Mouse (Mus musculus) testis, adult 2 months (tissue): ENCODE data around the gene Foxo3. TPM values are rescaled to one million over a fixed set of nuclear protein-coding genes. Genes with fewer than 3 reads are reported as not detected.

Experiments
- H3K27ac ChIP-seq: fragments of 200-500 bp; 2 replicates; pipeline ENCODE4 v1.5.1; 2012; ENCODE audit warnings: low read depth, low read length; ENCODE audit not compliant: control insufficient read depth, insufficient read depth
- H3K27me3 ChIP-seq: fragments of 200-500 bp; 2 replicates; pipeline ENCODE4 v1.6.1; 2012; ENCODE audit warnings: mild to moderate bottlenecking, low read length, moderate library complexity; ENCODE audit not compliant: control insufficient read depth, insufficient read depth
- H3K36me3 ChIP-seq: fragments of 200-500 bp; 2 replicates; pipeline ENCODE4 v1.6.1; 2012; ENCODE audit warnings: mild to moderate bottlenecking, low read length; ENCODE audit not compliant: control insufficient read depth, insufficient read depth
- H3K4me1 ChIP-seq: fragments of 200-500 bp; 2 replicates; pipeline ENCODE4 v1.6.1; 2012; ENCODE audit warnings: low read length; ENCODE audit not compliant: control insufficient read depth, insufficient read depth
- H3K4me3 ChIP-seq: fragments of 200-500 bp; 2 replicates; pipeline ENCODE4 v1.5.1; 2012; ENCODE audit warnings: low read depth, mild to moderate bottlenecking, low read length, moderate library complexity, mixed read lengths; ENCODE audit not compliant: control insufficient read depth
- CTCF ChIP-seq: fragments of 200-500 bp; IDR thresholded peaks from 2 replicates; pipeline ENCODE4 v1.5.1; 2012; ENCODE audit warnings: low read depth, mild to moderate bottlenecking, inconsistent platforms, low read length, moderate library complexity; ENCODE audit not compliant: control insufficient read depth, insufficient read depth, insufficient replicate concordance
- POLR2A ChIP-seq: fragments of 200-500 bp; IDR thresholded peaks from 2 replicates; pipeline ENCODE4 v1.6.1; 2012; ENCODE audit warnings: low read depth, mild to moderate bottlenecking, inconsistent platforms, low read length, moderate library complexity; ENCODE audit not compliant: control insufficient read depth
- polyA plus RNA-seq: library from polyadenylated mRNA; depleted of rRNA; stranded (reverse); fragments of >200 nt; gene quantifications from 2 replicates; pipeline ENCODE4 v1.2.3, GENCODE M21; 2012

The Foxo3 gene
- polyA plus RNA-seq, 1 experiment: 9.8 TPM

- no peak overlapping the region for H3K4me3 ChIP-seq
- no peaks in the 10 kb centered on the region for H3K36me3 ChIP-seq
- H3K27ac ChIP-seq: no peak overlapping the region
- TF ChIP-seq POLR2A (no peak), CTCF (no peak)
- H3K4me1 ChIP-seq: peaks cover 5% of the 10 kb centered on the region
- H3K27me3 ChIP-seq: no peaks in the 10 kb centered on the region
These were observed 73.0 kb downstream of the Foxo3 start for GRCm38 (mm10) chr10:42203321-42204155.

- Histone ChIP-seq H3K36me3 (no peaks in the 10 kb centered on the region), H3K4me3 (no peak overlapping the region), H3K4me1 (peaks cover 5% of the 10 kb centered on the region), H3K27me3 (no peaks in the 10 kb centered on the region), H3K27ac (no peak overlapping the region)
- no peak for TF ChIP-seq CTCF
These were observed 74.0 kb downstream of the Foxo3 start for GRCm38 (mm10) chr10:42202561-42202960.

DNA sequence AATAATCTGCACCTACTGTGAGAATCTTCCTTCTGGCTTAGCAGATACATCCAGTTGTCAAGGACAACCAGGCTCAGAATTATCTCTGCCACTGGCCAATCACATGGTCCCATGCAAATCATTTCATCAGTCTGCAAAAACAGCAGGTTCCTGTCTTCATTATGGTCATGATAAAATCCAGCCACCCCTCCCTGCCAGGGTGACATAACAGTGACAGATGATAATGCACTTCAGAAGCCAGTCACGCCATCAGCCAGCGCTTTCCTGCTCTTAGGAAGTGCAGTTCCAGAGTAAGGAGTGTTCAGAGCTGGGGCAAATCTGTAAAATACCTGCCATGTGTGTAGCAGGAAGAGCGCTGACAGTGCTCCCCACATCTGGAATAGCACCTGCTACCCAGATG is 77.1 kb downstream of the Foxo3 start:
- H3K27me3 ChIP-seq: no peaks in the 10 kb centered on the region
- TF ChIP-seq POLR2A: no peak
- H3K4me3 ChIP-seq: no peak overlapping the region
- H3K4me1 ChIP-seq: peaks cover 2% of the 10 kb centered on the region
- no peaks in the 10 kb centered on the region for H3K36me3 ChIP-seq
- H3K27ac ChIP-seq: no peak overlapping the region

DNA sequence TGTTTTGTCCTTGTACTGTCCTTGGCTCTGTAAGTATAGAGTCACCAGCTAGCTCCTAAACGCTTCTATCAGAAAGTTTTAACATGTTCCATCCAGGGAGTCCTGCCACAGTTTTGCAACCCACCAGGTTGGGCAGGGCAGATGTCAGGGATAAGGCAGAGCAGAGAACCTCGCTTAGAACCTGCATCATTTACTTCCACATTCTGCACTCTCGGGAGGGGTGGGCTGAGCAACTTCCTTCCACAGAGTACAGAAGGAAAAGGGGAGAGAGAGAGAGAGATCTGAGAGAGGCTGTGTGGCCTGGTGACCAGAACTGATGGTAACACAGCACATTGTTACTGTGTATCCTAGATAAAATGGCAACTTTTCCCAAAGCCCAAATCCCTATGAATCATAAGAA is 77.9 kb downstream of the Foxo3 start:
- H3K4me1 ChIP-seq: no peaks in the 10 kb centered on the region; the same call in none of the 2 replicates
- no peak overlapping the region for H3K27ac ChIP-seq
- H3K36me3 ChIP-seq: no peaks in the 10 kb centered on the region
- no peaks in the 10 kb centered on the region for H3K27me3 ChIP-seq
- TF ChIP-seq CTCF (no peak), POLR2A (no peak)
- H3K4me3 ChIP-seq: no peak overlapping the region

DNA sequence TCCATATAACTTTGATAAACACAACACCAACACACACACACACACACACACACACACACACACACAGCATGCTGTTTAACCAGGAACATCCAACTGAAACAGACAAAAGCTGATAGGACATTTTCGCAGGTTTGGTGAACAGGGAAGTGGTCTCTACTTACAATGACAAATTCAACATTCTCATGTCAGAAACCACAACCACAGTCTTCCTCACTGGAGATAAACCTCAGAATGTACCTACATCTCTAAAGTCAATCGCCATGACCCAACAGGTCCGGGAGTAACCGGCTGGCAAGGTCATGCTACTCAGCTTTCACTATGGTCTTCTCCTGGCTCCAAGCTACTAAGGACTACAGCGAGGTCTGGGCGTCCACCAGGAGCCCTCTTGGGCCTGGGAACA is 81.8 kb downstream of the Foxo3 start:
- H3K27me3 ChIP-seq: no peaks in the 10 kb centered on the region

GRCm38 (mm10) chr10:42193981-42194380 is 82.6 kb downstream of the Foxo3 start:
- peaks cover 6% of the 10 kb centered on the region for H3K4me1 ChIP-seq
- no peak overlapping the region for H3K4me3 ChIP-seq
- no peak for TF ChIP-seq POLR2A
- no peak for TF ChIP-seq CTCF
- no peak overlapping the region for H3K27ac ChIP-seq
- H3K36me3 ChIP-seq: no peaks in the 10 kb centered on the region
- no peaks in the 10 kb centered on the region for H3K27me3 ChIP-seq

More for the DNA sequence above, 81.8 kb downstream of the Foxo3 start:
- TF ChIP-seq POLR2A (no peak), CTCF (no peak)
- Histone ChIP-seq H3K4me1 (peaks cover 3% of the 10 kb centered on the region), H3K4me3 (no peak overlapping the region), H3K36me3 (no peaks in the 10 kb centered on the region), H3K27ac (no peak overlapping the region)

GRCm38 (mm10) chr10:42192951-42193350 is 83.6 kb downstream of the Foxo3 start:
- H3K27me3 ChIP-seq: no peaks in the 10 kb centered on the region
- no peaks in the 10 kb centered on the region for H3K36me3 ChIP-seq
- no peak overlapping the region for H3K27ac ChIP-seq
- H3K4me3 ChIP-seq: no peak overlapping the region
- peaks cover 6% of the 10 kb centered on the region for H3K4me1 ChIP-seq
- no peak for TF ChIP-seq CTCF
- TF ChIP-seq POLR2A: no peak
